Mouse (Mus musculus) CD4-positive, CD25-positive, alpha-beta regulatory T cell, adult 9 weeks (primary cell): ENCODE measurements around the gene Hhat. TPM values are rescaled to one million over a fixed set of nuclear protein-coding genes. Genes with fewer than 3 reads are reported as not detected.

Source experiments
- polyA plus RNA-seq: library from polyadenylated mRNA; unstranded; fragments of 100-300 nt; shearing (Covaris generic); gene quantifications from one replicate; pipeline ENCODE4 v1.2.1, GENCODE M21; 2017

Hhat gene
- 3.9 TPM for polyA plus RNA-seq

DNA sequence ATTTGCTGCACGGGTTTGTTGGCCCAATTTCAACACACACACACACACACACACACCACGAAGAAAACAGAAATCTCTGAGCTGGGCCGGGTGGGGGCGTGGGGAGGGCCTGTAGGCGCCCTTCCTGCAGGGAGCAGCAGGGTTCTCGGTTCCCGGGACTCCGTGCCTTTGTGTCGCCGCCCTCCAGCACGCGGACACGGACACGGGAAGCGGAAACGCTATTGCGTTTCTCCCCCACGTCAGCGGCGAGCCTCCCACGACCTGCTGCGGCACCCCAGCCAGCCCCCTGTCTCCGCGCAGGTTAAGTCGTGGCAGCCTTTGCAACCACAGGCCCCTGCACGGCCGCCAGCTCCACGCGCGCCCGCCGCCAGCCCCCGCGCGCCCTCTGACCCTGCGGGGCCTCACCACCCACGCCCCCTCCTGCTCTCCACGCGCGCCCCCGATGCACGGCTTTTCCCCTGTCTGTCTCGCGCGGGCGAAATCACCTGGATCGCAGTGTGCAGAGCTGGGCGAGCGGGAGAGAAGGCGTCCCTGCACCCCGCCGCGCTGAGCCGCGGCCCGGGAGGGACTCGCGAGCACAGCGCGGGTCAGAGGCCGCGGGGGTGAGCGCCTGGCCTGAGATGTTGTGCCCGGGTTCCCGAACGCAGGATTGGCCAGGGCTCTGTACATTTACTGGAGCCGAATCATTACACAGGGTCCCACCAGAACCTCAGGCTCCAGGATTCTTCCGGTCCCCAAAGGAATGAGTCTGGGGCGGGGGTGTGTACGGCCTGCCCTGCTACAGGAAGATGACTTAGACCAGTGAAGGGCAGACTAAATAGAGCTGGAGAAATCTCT, at the start of gene Hhat:
TSS of gene Hhat (minus strand) at position 729 of the 837 bp plus-strand sequence.

Other genes starting within 250 kb of the Hhat start
- not detected for gene Sertad4, start 84.5 kb upstream of the Hhat start, polyA plus RNA-seq